Mouse (Mus musculus) monocyte, adult 5-6 weeks (primary cell): ENCODE data around the gene Kalrn. TPM values are rescaled to one million over a fixed set of nuclear protein-coding genes. Genes with fewer than 3 reads are reported as not detected.

Source experiments
- ATAC-seq: fragments of 153-309, 156-312 bp; replicated peaks from 2 replicates; pipeline ENCODE4 v1.8.0; 2017; ENCODE audit warnings: mild to moderate bottlenecking; ENCODE audit not compliant: low TSS enrichment, insufficient number of reproducible peaks, severe bottlenecking, poor library complexity, low FRiP score
- total RNA-seq: library from RNA; stranded (forward); fragments of 200-1000, 200-491, 200-594 nt; gene quantifications from 3 replicates; pipeline ENCODE4 v1.2.3, GENCODE M21; 2017

Kalrn gene
- total RNA-seq, 1 experiment from 2014 or later, result 1.7 TPM

DNA sequence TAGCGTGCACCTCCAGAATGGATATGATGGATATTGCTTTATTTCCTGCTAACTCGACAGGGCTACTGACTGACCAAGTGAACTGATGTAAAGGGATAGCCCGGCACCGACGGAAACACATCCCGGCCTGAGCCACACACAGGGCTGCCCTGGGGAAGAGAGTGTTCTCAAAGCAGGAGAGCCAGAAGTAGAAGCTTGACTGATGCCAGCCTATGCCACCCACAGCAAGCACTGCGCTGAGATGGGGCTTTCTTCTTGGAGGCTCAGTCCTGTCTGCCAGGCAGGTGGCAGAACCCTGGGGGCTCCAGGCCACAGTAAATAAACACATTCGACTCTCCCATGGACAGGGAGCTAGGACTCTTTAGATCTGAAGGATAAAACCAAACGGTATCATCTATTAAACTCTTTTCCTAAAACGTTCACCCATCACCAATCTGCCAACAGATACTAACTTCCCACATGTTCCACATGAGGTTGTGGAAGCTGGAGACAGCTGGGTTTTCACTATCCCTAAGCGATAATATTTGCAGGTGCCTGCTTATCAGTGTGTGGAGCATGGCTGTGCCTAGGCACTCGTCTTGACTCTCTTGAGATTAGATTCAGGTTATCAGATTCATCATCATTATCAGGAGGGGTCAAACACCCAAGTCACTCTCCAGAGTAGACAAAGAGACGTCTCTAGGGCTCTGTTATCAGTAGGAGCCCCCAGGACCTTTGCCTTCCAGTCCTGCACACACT, 526.9 kb downstream of the Kalrn start:
- no peak for ATAC-seq

DNA sequence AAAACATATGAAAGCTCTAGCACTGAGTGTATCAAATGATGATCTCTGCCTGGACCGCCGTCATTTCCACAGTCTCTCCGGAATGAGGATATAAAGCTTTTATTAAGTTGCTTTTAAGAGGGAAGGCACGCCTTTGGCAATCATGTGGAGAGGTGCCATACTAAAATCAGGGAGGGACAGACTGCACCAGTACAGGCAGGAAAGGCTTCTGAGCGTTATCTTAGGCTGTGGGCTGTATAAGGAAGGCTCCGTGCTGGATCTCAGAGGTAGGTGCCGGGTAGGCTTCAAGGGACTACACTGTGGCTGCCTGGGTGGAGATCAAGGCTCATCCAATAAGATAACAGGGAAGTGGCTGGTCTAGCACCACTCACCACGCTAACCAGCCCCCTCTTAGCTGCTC, 528.8 kb downstream of the Kalrn start:
- ATAC-seq, result no peak

GRCm38 (mm10) chr16:34043048-34043795, 530.1 kb downstream of the Kalrn start:
- no peak for ATAC-seq

GRCm38 (mm10) chr16:34042586-34042985, 530.7 kb downstream of the Kalrn start:
- ATAC-seq, result no peak

DNA sequence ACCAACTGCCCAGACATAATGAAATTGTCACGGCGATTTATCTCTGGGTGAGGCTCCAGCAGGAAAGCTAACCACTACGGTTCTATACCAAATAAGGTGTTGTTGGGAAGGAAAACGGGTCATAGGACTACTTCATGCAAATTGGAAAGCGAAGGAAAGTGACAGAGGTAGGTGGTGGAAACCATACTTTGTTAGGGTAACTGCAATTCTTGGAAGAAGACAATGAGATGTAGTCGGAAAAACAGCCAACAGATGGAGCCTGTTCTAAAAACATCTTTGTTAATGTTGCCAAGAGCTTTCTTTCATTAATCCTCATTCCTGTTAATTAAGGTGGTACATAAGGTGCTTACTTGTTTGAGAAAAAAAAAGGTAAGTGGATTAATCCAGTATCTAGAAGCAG, 533.1 kb downstream of the Kalrn start:
- ATAC-seq, result no peak

DNA sequence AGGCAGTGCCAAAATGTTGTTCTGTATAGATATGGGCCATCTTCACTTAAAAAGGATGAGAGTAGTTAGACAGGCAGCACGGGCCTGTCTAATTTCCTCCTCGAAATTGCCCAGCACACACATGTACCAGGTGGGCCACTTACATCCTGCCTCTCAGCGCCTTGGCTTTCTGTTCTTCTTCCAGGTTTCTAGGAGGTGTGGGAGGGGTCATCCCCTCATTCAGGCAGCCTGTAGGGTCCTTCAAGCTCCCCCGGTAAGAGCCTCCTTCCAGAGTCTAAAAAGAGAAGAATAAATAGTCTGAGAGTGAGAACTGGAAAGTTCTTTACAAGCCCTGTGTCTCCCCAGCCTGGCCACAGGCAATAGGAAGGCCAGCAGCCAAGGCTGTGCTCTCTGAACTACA, 533.6 kb downstream of the Kalrn start:
- ATAC-seq, result no peak

DNA sequence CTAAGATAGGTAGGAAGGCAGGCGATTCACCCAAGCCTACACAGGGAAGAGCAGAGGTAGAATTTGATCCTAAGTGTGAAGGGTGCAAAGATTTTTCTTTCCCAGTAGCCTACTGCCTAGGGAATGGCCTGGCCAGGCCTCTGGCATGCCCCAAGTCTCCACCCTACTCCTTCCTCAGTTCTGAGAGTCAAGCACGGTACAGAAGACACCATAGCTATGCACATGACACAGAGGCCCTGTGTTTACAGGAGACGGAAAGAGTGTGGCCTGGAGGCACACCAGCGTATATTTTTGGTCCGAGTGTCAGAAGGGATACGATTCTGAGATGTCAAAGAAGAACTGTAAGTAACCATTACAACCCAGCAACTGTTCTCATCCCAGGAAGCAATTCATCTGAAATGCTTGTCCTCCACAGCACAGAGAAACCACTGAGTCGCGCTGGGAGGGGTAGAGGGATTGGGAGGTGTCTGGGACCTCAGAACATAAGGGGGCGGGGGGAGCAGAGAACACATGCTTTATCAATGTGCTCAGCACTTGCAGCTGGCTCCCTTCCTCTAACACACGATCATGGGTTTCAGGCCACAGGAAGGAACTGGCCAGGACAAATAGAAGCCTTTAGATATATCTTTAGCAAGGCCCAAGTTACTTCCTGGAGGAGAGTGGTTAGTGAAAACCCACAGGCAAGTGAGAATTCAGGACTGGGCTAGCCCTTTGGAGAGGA, 536.8 kb downstream of the Kalrn start:
- no peak for ATAC-seq

- no peak for ATAC-seq
These were observed 537.6 kb downstream of the Kalrn start for GRCm38 (mm10) chr16:34035780-34036179.

GRCm38 (mm10) chr16:34034267-34034666, 539.1 kb downstream of the Kalrn start:
- no peak for ATAC-seq

DNA sequence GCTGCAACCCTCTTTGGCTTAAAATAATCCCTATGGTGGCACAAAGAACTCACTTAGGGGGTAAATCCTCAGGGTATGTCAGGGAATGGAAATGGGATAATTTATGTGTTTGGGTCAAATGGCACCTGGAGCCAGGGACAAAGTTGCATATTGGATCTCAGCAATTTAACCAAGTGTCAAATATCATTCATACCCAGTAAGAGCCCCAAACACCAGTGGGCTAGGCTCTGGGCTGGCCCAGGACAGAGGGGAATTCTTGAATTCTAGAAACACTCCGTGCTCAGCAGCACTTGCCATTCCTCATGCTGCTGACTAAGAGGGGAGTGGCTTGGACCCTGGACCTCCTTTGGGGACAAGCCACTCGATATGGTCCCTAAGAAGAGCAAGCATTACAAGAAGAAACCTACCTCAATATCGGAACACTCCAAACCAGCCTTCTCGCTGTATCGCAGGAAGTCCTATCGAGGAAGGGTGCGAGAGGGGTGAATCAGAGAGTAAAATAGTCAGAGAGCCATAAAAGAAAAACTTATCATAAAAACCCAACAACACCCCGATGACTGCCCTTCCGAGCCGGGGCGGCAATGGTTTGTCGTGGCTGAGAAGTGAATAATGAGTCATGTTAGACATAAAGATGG, 541.2 kb downstream of the Kalrn start:
- no peak for ATAC-seq

DNA sequence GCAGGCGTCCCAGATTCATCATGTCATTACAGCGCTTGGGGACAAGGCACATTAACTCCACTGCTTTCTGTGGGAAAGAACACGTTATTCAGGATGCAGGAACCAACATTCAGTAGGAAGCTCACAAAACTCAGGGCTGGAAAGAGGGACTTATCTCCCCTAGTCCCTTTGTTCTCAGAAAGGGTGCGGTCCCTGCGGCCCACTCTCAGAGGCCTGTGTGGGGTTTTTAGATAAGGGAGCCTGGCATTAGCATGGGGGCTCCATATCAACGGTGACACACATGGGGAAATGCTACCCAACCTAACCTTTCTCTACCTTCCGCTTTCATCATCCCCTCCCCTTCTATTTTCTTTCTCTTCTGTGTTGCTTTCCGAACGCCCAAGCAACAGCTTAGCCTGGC, 541.8 kb downstream of the Kalrn start:
- no peak for ATAC-seq

- ATAC-seq, result no peak
These were observed 543.0 kb downstream of the Kalrn start for GRCm38 (mm10) chr16:34030379-34030778.

DNA sequence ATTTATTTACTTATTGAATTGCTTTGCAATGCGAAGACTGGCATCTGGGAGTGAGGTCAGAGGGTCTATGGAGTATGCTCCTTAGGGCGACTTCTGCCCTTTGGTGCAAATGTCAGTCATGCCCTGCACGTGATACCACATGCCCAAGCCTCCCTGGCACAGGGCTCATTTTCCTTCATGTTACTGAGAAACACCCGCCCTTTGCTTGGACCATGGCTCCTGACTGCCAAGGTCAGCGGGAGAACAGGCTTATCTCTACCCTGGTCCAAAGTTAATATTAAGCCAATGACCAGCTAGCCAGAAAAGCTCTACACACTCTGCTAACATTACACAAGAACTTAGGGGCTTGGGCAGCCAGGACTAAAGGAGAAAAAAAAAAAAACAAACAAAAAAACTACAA, 543.5 kb downstream of the Kalrn start:
- ATAC-seq, result no peak

DNA sequence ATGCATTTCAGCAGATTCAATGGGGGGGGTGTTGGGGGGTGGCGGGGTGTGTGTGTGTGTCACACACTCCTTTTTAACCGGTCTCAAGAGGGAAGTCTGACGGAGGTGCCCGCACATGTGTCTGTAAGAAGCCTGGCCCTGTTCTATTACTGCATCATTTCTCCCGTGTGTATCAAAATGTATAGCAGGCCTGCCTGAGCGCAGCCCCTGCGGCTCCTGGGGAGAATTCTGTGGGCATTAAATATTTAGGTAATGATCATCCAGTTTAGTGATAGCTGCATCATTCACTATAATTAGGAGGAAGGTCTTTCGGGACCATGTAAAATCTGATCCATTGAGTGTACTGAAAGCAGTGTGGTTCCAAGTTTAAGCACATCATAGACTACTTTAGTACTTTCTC, 556.1 kb downstream of the Kalrn start:
- ATAC-seq, result no peak

DNA sequence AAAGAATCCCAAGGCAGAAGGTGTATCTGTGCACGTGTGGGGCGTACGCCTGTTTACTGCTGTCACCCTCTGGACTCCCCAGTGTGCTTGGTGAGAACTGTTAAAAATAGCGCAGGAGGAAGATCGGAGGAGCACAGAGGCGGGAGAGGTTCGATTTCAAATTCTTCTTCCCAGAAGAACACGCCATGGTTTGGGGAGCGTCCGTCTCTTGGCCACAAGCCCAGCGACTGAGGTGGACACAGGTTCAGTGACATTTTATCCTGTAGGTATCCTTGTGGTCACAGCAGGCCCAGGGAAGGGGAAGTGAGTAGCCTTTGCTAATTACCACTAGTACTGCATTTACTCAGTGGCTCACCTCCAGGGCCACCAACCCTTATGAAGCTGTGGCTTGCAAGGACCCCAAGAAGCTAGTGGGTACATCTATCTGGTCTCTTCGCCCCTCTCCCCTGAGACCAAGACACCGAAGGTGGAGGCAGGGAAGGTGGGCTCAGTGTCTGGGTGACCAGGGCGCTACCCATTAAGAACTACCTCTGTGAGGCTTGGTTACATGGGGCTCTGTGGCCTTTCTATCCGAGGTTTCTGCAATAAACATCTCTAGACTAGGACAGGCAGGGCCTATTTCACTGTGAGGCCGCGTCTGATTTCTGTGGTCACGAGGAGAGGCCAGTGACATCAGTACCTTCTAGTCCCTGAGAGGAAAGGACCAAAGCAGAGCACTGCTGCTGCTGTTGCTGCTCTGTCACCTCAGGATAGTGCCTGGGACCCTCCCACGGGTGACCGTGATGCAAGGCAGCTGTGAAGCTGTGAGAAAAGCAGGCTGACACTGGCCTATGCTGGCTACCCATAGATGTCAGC, 561.1 kb downstream of the Kalrn start:
- ATAC-seq, result no peak

DNA sequence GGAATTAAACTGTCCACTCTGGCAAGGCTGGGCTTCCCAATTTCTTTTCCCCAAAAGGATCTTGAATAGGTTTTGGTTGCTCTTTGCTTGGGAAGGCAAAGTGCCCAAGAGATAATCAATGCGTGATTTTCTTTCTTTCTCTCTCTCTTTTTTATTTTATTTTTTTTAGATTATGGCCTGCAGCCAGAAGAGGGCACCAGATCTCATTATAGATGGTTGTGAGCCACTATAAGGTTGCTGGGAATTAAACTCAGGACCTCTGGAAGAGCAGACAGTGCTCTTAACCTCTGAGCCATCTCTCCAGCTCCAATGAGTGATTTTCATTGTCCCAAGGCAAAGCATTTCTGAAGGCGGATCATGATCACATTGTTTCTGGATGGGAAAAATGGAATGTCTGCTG, 563.8 kb downstream of the Kalrn start:
- no peak for ATAC-seq

- no peak for ATAC-seq
These were observed 567.3 kb downstream of the Kalrn start for GRCm38 (mm10) chr16:34005986-34006385.

GRCm38 (mm10) chr16:34004128-34004578, 569.2 kb downstream of the Kalrn start:
- no peak for ATAC-seq
